Mouse (Mus musculus): Measurements from ENCODE around the gene Ddx10. TPM values are rescaled to one million over a fixed set of nuclear protein-coding genes. Genes with fewer than 3 reads are reported as not detected.

Gene Ddx10
- 55.1 TPM for polyA plus RNA-seq (2017; shearing (Covaris generic))

DNA sequence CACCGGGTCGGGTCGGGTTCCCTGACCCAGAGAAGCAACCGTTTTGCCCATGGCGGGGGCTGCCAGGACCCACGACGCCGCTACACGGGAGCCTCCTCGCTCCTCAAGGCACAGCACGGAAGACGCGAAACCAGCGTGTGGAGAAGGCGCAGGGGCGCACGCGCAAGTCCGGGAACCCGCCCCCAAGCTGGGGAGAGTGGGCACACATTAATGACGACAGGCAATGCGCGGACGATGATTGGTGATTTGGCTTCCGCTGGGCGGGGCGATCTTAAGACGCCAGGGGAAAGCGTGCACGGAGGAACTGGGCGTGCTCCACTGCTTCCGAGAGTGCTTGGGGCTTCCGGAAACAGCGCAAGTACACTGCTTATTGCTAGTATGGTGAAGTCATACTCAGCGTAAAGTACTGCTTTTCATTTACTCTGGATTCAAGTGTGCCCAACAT, at the start of gene Ddx10:
Gene Ddx10, minus strand, starts transcription at position 101 of the 445 bp plus-strand sequence.

Other genes starting within 250 kb of the Ddx10 start
- gene Exph5, start 53.6 kb upstream of the Ddx10 start, polyA plus RNA-seq (2017; shearing (Covaris generic)), result 2.3 TPM
- 2.0 TPM for gene Kdelc2, start 136.0 kb upstream of the Ddx10 start, polyA plus RNA-seq (2017; shearing (Covaris generic))
- gene 4930550C14Rik, start 154.3 kb upstream of the Ddx10 start, polyA plus RNA-seq (2017; shearing (Covaris generic)), result not detected